Mouse (Mus musculus): ENCODE data around the gene Il1f5.

DNA sequence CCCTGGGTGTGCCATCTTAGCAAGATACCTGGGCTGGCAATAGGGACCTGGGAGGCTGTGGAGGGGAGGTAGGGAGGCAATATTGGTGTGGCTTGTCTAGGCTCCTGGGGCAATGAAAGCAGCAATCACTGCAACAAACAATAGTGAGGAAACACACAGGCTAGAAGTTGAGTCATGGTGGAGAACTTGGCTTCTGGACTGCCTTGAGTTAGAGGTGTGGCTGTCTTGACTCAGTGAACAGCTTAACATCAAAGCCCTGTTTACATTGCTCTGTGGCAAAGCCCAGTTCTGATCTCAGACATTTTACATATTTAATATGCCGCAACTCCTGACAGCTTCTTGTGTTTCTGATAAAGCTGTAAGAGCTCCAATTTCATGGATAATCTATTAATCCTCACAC is 9.3 kb upstream of the Il1f5 start:
- TF ChIP-seq CTCF (IDR thresholded peaks at IDR 0.05) (no peak), EP300 (IDR thresholded peaks at IDR 0.05) (no peak)
